Comparison of ENCODE assay signal across 8 mouse cellular contexts in the genomic region with DNA sequence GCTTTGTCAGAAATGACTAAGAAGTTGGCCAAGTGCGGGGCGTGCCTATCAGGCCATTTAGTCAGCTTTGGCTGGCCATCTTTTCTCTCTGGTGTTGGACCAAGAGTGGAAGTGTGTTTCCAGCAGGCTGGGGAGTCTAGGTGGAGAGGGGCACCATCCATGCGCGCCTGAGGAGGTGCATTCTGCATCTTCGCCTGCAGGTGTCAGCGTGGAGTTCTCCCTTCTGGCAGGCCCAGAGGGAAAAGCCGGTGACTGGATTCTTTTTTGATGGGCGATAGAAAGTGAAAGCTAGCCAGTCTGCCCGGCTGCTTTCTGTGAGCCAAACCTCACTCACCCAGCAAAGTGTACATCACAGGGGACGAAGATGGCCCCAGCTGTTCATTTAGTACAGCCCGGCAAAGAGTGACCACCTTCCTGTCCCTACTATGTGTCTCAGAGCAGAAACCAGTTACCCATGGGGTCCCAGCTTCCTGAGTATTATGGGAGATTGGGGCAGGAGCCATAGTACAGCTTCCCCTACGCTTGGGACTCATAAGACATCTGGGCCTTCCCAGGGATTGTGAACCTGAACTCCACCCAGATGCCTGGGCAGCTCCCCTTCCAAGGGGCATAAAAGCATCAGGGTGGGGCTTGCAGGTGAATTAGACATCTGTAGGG.
DNase-seq lines count a peak whose midpoint lies in the region; ATAC-seq and TF ChIP-seq lines count a peak whose summit lies in the region.

No protein-coding gene starts in this region.

- H3K36me3 ChIP-seq in hindbrain, embryonic 13.5 days: no peaks in the 10 kb centered on the region
- no peaks in the 10 kb centered on the region for H3K36me3 ChIP-seq in lung, postnatal 0 days (ENCODE audit: insufficient read depth, low read length)
- no peaks in the 10 kb centered on the region for H3K36me3 ChIP-seq in thymus, adult 2 months (ENCODE audit: control insufficient read depth, insufficient read depth, low read length)

- H3K9ac ChIP-seq in hindbrain, embryonic 13.5 days: no peak overlapping the region
- H3K9ac ChIP-seq in lung, postnatal 0 days (replicated peaks; ENCODE audit: low read depth): peak overlapping the region; percentile 36; the same call in 1 of the 2 replicates

- H3K4me2 ChIP-seq in hindbrain, embryonic 13.5 days: peak overlapping the region; percentile 37
- peak overlapping the region; percentile 52 for H3K4me2 ChIP-seq in lung, postnatal 0 days (replicated peaks; ENCODE audit: low read depth, low read length)

- ATAC-seq in hindbrain, embryonic 13.5 days (ENCODE audit: low FRiP score): no peak
- ATAC-seq in lung, postnatal 0 days: peak; percentile 79

- TF ChIP-seq POLR2A in thymus, adult 2 months (IDR thresholded peaks at IDR 0.05; ENCODE audit: control insufficient read depth, extremely low read depth, insufficient read depth, low read length, poor library complexity): peak; percentile 26; the same call in 1 of the 2 replicates

- peak; percentile 95 for TF ChIP-seq CTCF in lung, postnatal 0 days (IDR thresholded peaks at IDR 0.05)
- peak; percentile 79; the same call in 1 of the 2 replicates for TF ChIP-seq CTCF in thymus, adult 2 months (IDR thresholded peaks at IDR 0.05; ENCODE audit: borderline replicate concordance, control insufficient read depth, extremely low read depth, insufficient read depth, low read length, poor library complexity)

- H3K4me3 ChIP-seq in hindbrain, embryonic 13.5 days: no peak overlapping the region
- peak overlapping the region; percentile 21; the same call in 1 of the 2 replicates for H3K4me3 ChIP-seq in lung, postnatal 0 days (ENCODE audit: low read depth, low read length)
- H3K4me3 ChIP-seq in thymus, adult 2 months (ENCODE audit: control insufficient read depth, insufficient read depth, low read length): peak overlapping the region; percentile 65

- no peak for TF ChIP-seq EP300 in lung, postnatal 0 days (IDR thresholded peaks at IDR 0.05)

- 0 out of 2 replicates have a peak, but pooled peaks cover 2% of the 10 kb centered on the region for H3K27me3 ChIP-seq in hindbrain, embryonic 13.5 days
- no peaks in the 10 kb centered on the region for H3K27me3 ChIP-seq in lung, postnatal 0 days (replicated peaks; ENCODE audit: insufficient read depth, low read length)
- H3K27me3 ChIP-seq in thymus, adult 2 months (ENCODE audit: control insufficient read depth, insufficient read depth, low read length): no peaks in the 10 kb centered on the region

- H3K9me3 ChIP-seq in hindbrain, embryonic 13.5 days: no peaks in the 10 kb centered on the region
- H3K9me3 ChIP-seq in lung, postnatal 0 days (ENCODE audit: low read length): no peaks in the 10 kb centered on the region

- WGBS in hindbrain, embryonic 13.5 days: 15% methylated on average over 12 of the region's 12 CpGs
- WGBS in lung, postnatal 0 days: 11% methylated on average over 12 of the region's 12 CpGs
- 3% methylated on average over 12 of the region's 12 CpGs for WGBS in thymus, adult 2 months

- peak; percentile 94 for DNase-seq in NIH3T3 (ENCODE audit: low read depth)
- DNase-seq in cerebellum, postnatal 10 days: peak; percentile 89
- DNase-seq in frontal cortex, postnatal 14 days (ENCODE audit: low spot score in 2 of 2): peak; percentile 52 to 81
- peak; percentile 82 to 86 for DNase-seq in layer of hippocampus, postnatal 10 days (ENCODE audit: low spot score in 2 of 2)
- peak; percentile 91 for DNase-seq in lung, postnatal 0 days (ENCODE audit: low spot score)
- DNase-seq in ovary, adult 18-20 months (ENCODE audit: low spot score): peak; percentile 54
- peak; percentile 91 for DNase-seq in thymus, adult 2 months

- H3K27ac ChIP-seq in hindbrain, embryonic 13.5 days: peak overlapping the region; percentile 73
- H3K27ac ChIP-seq in lung, postnatal 0 days (ENCODE audit: low read length): peak overlapping the region; percentile 68
- H3K27ac ChIP-seq in thymus, adult 2 months (ENCODE audit: control insufficient read depth, insufficient read depth, low read length): peak overlapping the region; percentile 99

- peaks cover 77% of the 10 kb centered on the region for H3K4me1 ChIP-seq in hindbrain, embryonic 13.5 days (replicated peaks)
- peaks cover 8% of the 10 kb centered on the region; the same call in 1 of the 2 replicates for H3K4me1 ChIP-seq in lung, postnatal 0 days (ENCODE audit: insufficient read depth, low read depth, low read length)
- H3K4me1 ChIP-seq in thymus, adult 2 months (replicated peaks; ENCODE audit: control insufficient read depth, insufficient read depth, low read length): peaks cover 61% of the 10 kb centered on the region
